Mouse (Mus musculus): Measurements from ENCODE around the gene Pnpla2. TPM values are rescaled to one million over a fixed set of nuclear protein-coding genes. Genes with fewer than 3 reads are reported as not detected.

The Pnpla2 gene
- polyA plus RNA-seq, 1 experiment = 436 TPM

- H3K4me1 ChIP-seq (ENCODE audit: control insufficient read depth, insufficient read depth, low read length) = peaks cover 34% of the 10 kb centered on the region
- no peaks in the 10 kb centered on the region; the same call in 1 of the 2 replicates for H3K36me3 ChIP-seq (ENCODE audit: control insufficient read depth, insufficient read depth, low read length)
- TF ChIP-seq CTCF (IDR thresholded peaks at IDR 0.05; ENCODE audit: control insufficient read depth, insufficient read depth, insufficient replicate concordance, low read depth, low read length) (no peak), POLR2A (IDR thresholded peaks at IDR 0.05; ENCODE audit: control insufficient read depth, low read depth, low read length) (peak; percentile 11; the same call in 1 of the 2 replicates)
- no peak overlapping the region for H3K27ac ChIP-seq (ENCODE audit: control insufficient read depth, insufficient read depth, low read depth, low read length)
- H3K4me3 ChIP-seq (ENCODE audit: control insufficient read depth, low read depth, low read length) = no peak overlapping the region
- no peaks in the 10 kb centered on the region for H3K27me3 ChIP-seq (ENCODE audit: control insufficient read depth, insufficient read depth, low read length)
These were observed 15.1 kb downstream of the Pnpla2 start for GRCm38 (mm10) chr7:141469901-141470636.

GRCm38 (mm10) chr7:141470637-141470944, 15.6 kb downstream of the Pnpla2 start:
- H3K27me3 ChIP-seq (ENCODE audit: control insufficient read depth, insufficient read depth, low read length) = no peaks in the 10 kb centered on the region
- TF ChIP-seq CTCF (IDR thresholded peaks at IDR 0.05; ENCODE audit: control insufficient read depth, insufficient read depth, insufficient replicate concordance, low read depth, low read length) = no peak
- TF ChIP-seq POLR2A (IDR thresholded peaks at IDR 0.05; ENCODE audit: control insufficient read depth, low read depth, low read length) = no peak; the same call in 1 of the 2 replicates
- H3K36me3 ChIP-seq (ENCODE audit: control insufficient read depth, insufficient read depth, low read length) = no peaks in the 10 kb centered on the region; the same call in 1 of the 2 replicates
- no peak overlapping the region for H3K4me3 ChIP-seq (ENCODE audit: control insufficient read depth, low read depth, low read length)
- no peak overlapping the region for H3K27ac ChIP-seq (ENCODE audit: control insufficient read depth, insufficient read depth, low read depth, low read length)
- H3K4me1 ChIP-seq (ENCODE audit: control insufficient read depth, insufficient read depth, low read length) = peaks cover 33% of the 10 kb centered on the region

GRCm38 (mm10) chr7:141471236-141471635, 16.2 kb downstream of the Pnpla2 start:
- H3K4me1 ChIP-seq (ENCODE audit: control insufficient read depth, insufficient read depth, low read length) = peaks cover 38% of the 10 kb centered on the region
- H3K36me3 ChIP-seq (ENCODE audit: control insufficient read depth, insufficient read depth, low read length) = no peaks in the 10 kb centered on the region; the same call in 1 of the 2 replicates
- no peaks in the 10 kb centered on the region for H3K27me3 ChIP-seq (ENCODE audit: control insufficient read depth, insufficient read depth, low read length)
- no peak overlapping the region for H3K4me3 ChIP-seq (ENCODE audit: control insufficient read depth, low read depth, low read length)
- H3K27ac ChIP-seq (ENCODE audit: control insufficient read depth, insufficient read depth, low read depth, low read length) = no peak overlapping the region
- TF ChIP-seq POLR2A (IDR thresholded peaks at IDR 0.05; ENCODE audit: control insufficient read depth, low read depth, low read length) (no peak), CTCF (IDR thresholded peaks at IDR 0.05; ENCODE audit: control insufficient read depth, insufficient read depth, insufficient replicate concordance, low read depth, low read length) (no peak)

GRCm38 (mm10) chr7:141472226-141472625, 17.2 kb downstream of the Pnpla2 start:
- TF ChIP-seq POLR2A (IDR thresholded peaks at IDR 0.05; ENCODE audit: control insufficient read depth, low read depth, low read length) (no peak), CTCF (IDR thresholded peaks at IDR 0.05; ENCODE audit: control insufficient read depth, insufficient read depth, insufficient replicate concordance, low read depth, low read length) (no peak)
- no peaks in the 10 kb centered on the region for H3K27me3 ChIP-seq (ENCODE audit: control insufficient read depth, insufficient read depth, low read length)
- no peak overlapping the region for H3K27ac ChIP-seq (ENCODE audit: control insufficient read depth, insufficient read depth, low read depth, low read length)
- H3K4me1 ChIP-seq (ENCODE audit: control insufficient read depth, insufficient read depth, low read length) = peaks cover 39% of the 10 kb centered on the region
- no peaks in the 10 kb centered on the region; the same call in 1 of the 2 replicates for H3K36me3 ChIP-seq (ENCODE audit: control insufficient read depth, insufficient read depth, low read length)
- no peak overlapping the region for H3K4me3 ChIP-seq (ENCODE audit: control insufficient read depth, low read depth, low read length)

GRCm38 (mm10) chr7:141472763-141473162, 17.8 kb downstream of the Pnpla2 start:
- Histone ChIP-seq H3K27me3 (ENCODE audit: control insufficient read depth, insufficient read depth, low read length) (no peaks in the 10 kb centered on the region), H3K4me3 (ENCODE audit: control insufficient read depth, low read depth, low read length) (no peak overlapping the region), H3K36me3 (ENCODE audit: control insufficient read depth, insufficient read depth, low read length) (no peaks in the 10 kb centered on the region; the same call in 1 of the 2 replicates), H3K4me1 (ENCODE audit: control insufficient read depth, insufficient read depth, low read length) (peaks cover 34% of the 10 kb centered on the region), H3K27ac (ENCODE audit: control insufficient read depth, insufficient read depth, low read depth, low read length) (0 out of 2 replicates have a peak overlapping the region, but pooled peaks have one; percentile 34)
- TF ChIP-seq POLR2A (IDR thresholded peaks at IDR 0.05; ENCODE audit: control insufficient read depth, low read depth, low read length) (no peak), CTCF (IDR thresholded peaks at IDR 0.05; ENCODE audit: control insufficient read depth, insufficient read depth, insufficient replicate concordance, low read depth, low read length) (no peak)

- Histone ChIP-seq H3K27me3 (ENCODE audit: control insufficient read depth, insufficient read depth, low read length) (no peaks in the 10 kb centered on the region), H3K4me3 (ENCODE audit: control insufficient read depth, low read depth, low read length) (peak overlapping the region; percentile 92), H3K27ac (ENCODE audit: control insufficient read depth, insufficient read depth, low read depth, low read length) (no peak overlapping the region; the same call in 1 of the 2 replicates), H3K4me1 (ENCODE audit: control insufficient read depth, insufficient read depth, low read length) (peaks cover 25% of the 10 kb centered on the region), H3K36me3 (ENCODE audit: control insufficient read depth, insufficient read depth, low read length) (no peaks in the 10 kb centered on the region; the same call in 1 of the 2 replicates)
- no peak for TF ChIP-seq POLR2A (IDR thresholded peaks at IDR 0.05; ENCODE audit: control insufficient read depth, low read depth, low read length)
- no peak for TF ChIP-seq CTCF (IDR thresholded peaks at IDR 0.05; ENCODE audit: control insufficient read depth, insufficient read depth, insufficient replicate concordance, low read depth, low read length)
These were observed 19.2 kb downstream of the Pnpla2 start for GRCm38 (mm10) chr7:141474160-141474559.

- H3K4me1 ChIP-seq (ENCODE audit: control insufficient read depth, insufficient read depth, low read length) = peaks cover 23% of the 10 kb centered on the region
These were observed 20.2 kb downstream of the Pnpla2 start, which contains the start of the genes Polr2l and Tspan4 for GRCm38 (mm10) chr7:141475011-141475804. Gene Polr2l (minus strand): TSS chr7:141475132. Gene Tspan4 (plus strand): TSS chr7:141475240.

More at GRCm38 (mm10) chr7:141475011-141475804, 20.2 kb downstream of the Pnpla2 start, which contains the start of the genes Polr2l and Tspan4:
- H3K27ac ChIP-seq (ENCODE audit: control insufficient read depth, insufficient read depth, low read depth, low read length) = peak within 1 kb of the TSS; percentile 86
- TF ChIP-seq POLR2A (IDR thresholded peaks at IDR 0.05; ENCODE audit: control insufficient read depth, low read depth, low read length) (peak; percentile 73), CTCF (IDR thresholded peaks at IDR 0.05; ENCODE audit: control insufficient read depth, insufficient read depth, insufficient replicate concordance, low read depth, low read length) (no peak)
- no peaks in the 10 kb centered on the region for H3K27me3 ChIP-seq (ENCODE audit: control insufficient read depth, insufficient read depth, low read length)
- H3K36me3 ChIP-seq (ENCODE audit: control insufficient read depth, insufficient read depth, low read length) = no peaks in the 10 kb centered on the region; the same call in 1 of the 2 replicates
- H3K4me3 ChIP-seq (ENCODE audit: control insufficient read depth, low read depth, low read length) = peak within 1 kb of the TSS; percentile 92
